Mouse (Mus musculus): Measurements from ENCODE around the gene Mgmt. TPM values are rescaled to one million over a fixed set of nuclear protein-coding genes. Genes with fewer than 3 reads are reported as not detected.

Mgmt gene
- polyA plus RNA-seq, 1 experiment from 2014 or later = 1.5 TPM

DNA sequence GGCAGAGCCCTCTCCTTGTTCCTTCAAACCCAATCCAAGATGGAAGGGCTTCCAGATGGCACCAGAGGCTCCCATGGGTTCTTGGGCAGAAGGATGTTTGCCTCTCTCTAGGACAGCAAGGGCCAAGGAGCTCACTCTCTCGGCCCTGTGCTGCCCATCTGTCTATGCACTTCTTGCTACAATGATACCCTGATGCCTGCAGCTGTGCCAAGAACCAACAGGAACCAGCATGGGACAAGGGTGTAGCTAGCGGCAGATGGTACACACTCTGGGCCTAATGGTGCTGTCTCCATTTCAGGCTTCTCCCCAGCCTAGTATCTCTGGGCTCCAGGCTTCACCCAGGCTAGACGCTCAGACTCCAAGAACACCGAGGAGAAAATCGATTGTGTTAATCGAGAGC lies 6.3 kb upstream of the Mgmt start:
- Histone ChIP-seq H3K4me2 (ENCODE audit: low read length) (no peak overlapping the region), H3K4me1 (ENCODE audit: control insufficient read depth, insufficient read depth, low read length) (no peaks in the 10 kb centered on the region), H3K27me3 (ENCODE audit: control insufficient read depth, insufficient read depth, low read length) (no peaks in the 10 kb centered on the region), H3K9ac (replicated peaks; ENCODE audit: low read length) (no peak overlapping the region), H3K9me3 (ENCODE audit: control insufficient read depth, low read length) (no peaks in the 10 kb centered on the region), H3K36me3 (ENCODE audit: control insufficient read depth, insufficient read depth, low read length) (no peaks in the 10 kb centered on the region), H3K4me3 (replicated peaks; ENCODE audit: low read depth, low read length) (no peak overlapping the region), H3K27ac (replicated peaks; ENCODE audit: low read depth, low read length) (no peak overlapping the region)
- ATAC-seq (ENCODE audit: low FRiP score, low TSS enrichment) (no peak), DNase-seq (no peak)
- 88% methylated on average over 6 of the region's 6 CpGs for WGBS

DNA sequence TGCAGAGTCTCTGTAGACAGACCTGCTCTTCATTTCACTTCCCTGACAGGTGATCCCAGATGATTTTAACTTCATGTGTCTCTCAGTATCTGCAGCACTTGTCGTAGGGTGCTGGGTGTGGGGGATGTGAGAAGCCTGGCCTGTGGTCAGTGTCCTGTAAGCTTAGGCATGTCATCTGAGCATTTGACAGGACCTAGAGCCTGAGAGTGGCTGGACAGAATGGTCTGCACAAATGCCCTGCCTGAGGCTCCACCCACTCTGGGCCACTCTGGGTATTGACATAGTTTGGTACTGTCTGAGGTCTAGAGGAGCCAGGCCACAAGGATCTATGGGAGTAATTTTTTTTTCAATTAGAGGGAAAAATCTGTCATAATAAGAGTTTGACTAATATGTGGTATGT lies 942 bp downstream of the Mgmt start:
- H3K4me3 ChIP-seq (replicated peaks; ENCODE audit: low read depth, low read length) = no peak overlapping the region
- ATAC-seq (ENCODE audit: low FRiP score, low TSS enrichment) (no peak), DNase-seq (no peak)
- peaks cover 7% of the 10 kb centered on the region; the same call in 1 of the 2 replicates for H3K4me1 ChIP-seq (ENCODE audit: control insufficient read depth, insufficient read depth, low read length)
- no peaks in the 10 kb centered on the region for H3K9me3 ChIP-seq (ENCODE audit: control insufficient read depth, low read length)
- H3K4me2 ChIP-seq (ENCODE audit: low read length) = no peak overlapping the region
- H3K27me3 ChIP-seq (ENCODE audit: control insufficient read depth, insufficient read depth, low read length) = no peaks in the 10 kb centered on the region
- H3K36me3 ChIP-seq (ENCODE audit: control insufficient read depth, insufficient read depth, low read length) = no peaks in the 10 kb centered on the region
- WGBS = 93% methylated on average over 1 of the region's 1 CpGs
- no peak overlapping the region for H3K9ac ChIP-seq (replicated peaks; ENCODE audit: low read length)
- H3K27ac ChIP-seq (replicated peaks; ENCODE audit: low read depth, low read length) = no peak overlapping the region

DNA sequence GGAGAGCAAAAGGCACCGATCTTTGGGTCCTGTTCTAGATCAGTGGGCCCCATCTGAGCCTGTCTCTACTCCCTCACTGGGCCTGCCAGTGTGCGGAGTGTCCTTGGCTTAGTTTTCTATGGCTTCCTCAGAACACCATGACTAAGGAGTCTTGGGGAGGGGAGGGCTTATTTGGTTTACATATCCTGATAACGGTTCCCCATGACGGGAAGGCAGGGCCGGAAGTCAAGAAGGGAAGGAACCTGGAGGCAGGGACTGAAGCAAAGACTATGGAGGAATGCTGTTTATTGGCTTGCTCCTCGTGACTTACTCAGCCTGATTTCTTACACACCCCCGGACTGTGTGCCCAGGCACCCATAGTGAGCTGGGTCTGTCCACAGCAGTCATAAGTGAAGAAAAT lies 1.4 kb downstream of the Mgmt start:
- Histone ChIP-seq H3K4me3 (replicated peaks; ENCODE audit: low read depth, low read length) (no peak overlapping the region), H3K9me3 (ENCODE audit: control insufficient read depth, low read length) (no peaks in the 10 kb centered on the region), H3K4me2 (ENCODE audit: low read length) (no peak overlapping the region), H3K4me1 (ENCODE audit: control insufficient read depth, insufficient read depth, low read length) (peaks cover 7% of the 10 kb centered on the region; the same call in 1 of the 2 replicates), H3K36me3 (ENCODE audit: control insufficient read depth, insufficient read depth, low read length) (no peaks in the 10 kb centered on the region), H3K27me3 (ENCODE audit: control insufficient read depth, insufficient read depth, low read length) (no peaks in the 10 kb centered on the region), H3K9ac (replicated peaks; ENCODE audit: low read length) (no peak overlapping the region), H3K27ac (replicated peaks; ENCODE audit: low read depth, low read length) (no peak overlapping the region)
- DNase-seq (no peak), ATAC-seq (ENCODE audit: low FRiP score, low TSS enrichment) (no peak)
- 95% methylated on average over 7 of the region's 7 CpGs for WGBS

- Histone ChIP-seq H3K9ac (replicated peaks; ENCODE audit: low read length) (no peak overlapping the region), H3K27ac (replicated peaks; ENCODE audit: low read depth, low read length) (no peak overlapping the region), H3K4me2 (ENCODE audit: low read length) (no peak overlapping the region), H3K4me3 (replicated peaks; ENCODE audit: low read depth, low read length) (no peak overlapping the region), H3K9me3 (ENCODE audit: control insufficient read depth, low read length) (no peaks in the 10 kb centered on the region), H3K27me3 (ENCODE audit: control insufficient read depth, insufficient read depth, low read length) (no peaks in the 10 kb centered on the region), H3K4me1 (ENCODE audit: control insufficient read depth, insufficient read depth, low read length) (peaks cover 7% of the 10 kb centered on the region; the same call in 1 of the 2 replicates), H3K36me3 (ENCODE audit: control insufficient read depth, insufficient read depth, low read length) (no peaks in the 10 kb centered on the region)
- 22% methylated on average over 1 of the region's 1 CpGs for WGBS
- no peak for DNase-seq
- ATAC-seq (ENCODE audit: low FRiP score, low TSS enrichment) = no peak
These were observed 3.1 kb downstream of the Mgmt start for GRCm38 (mm10) chr7:136897481-136897880.

DNA sequence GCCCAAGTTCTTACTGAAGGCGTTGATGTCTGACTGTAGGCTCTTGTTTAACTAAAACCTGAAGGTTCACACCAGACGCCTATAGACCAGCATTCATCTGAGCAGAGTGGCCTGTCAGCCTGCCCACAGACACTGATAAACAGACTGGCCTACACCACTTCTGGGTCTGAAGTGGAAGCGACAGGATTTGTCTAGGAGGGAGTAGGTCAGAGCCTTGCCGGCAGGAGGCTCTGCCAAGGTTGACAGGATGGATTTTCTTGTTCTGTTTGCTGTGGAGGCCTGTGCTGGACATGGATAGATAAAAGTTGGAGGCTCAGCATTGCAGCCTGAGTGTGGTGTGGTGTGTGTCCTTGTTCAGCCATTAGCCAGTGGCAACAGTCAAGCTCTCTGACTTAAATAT lies 3.6 kb downstream of the Mgmt start:
- Histone ChIP-seq H3K4me1 (ENCODE audit: control insufficient read depth, insufficient read depth, low read length) (peaks cover 7% of the 10 kb centered on the region; the same call in 1 of the 2 replicates), H3K9ac (replicated peaks; ENCODE audit: low read length) (no peak overlapping the region), H3K9me3 (ENCODE audit: control insufficient read depth, low read length) (no peaks in the 10 kb centered on the region), H3K4me3 (replicated peaks; ENCODE audit: low read depth, low read length) (no peak overlapping the region), H3K36me3 (ENCODE audit: control insufficient read depth, insufficient read depth, low read length) (no peaks in the 10 kb centered on the region), H3K27me3 (ENCODE audit: control insufficient read depth, insufficient read depth, low read length) (no peaks in the 10 kb centered on the region), H3K27ac (replicated peaks; ENCODE audit: low read depth, low read length) (no peak overlapping the region), H3K4me2 (ENCODE audit: low read length) (no peak overlapping the region)
- WGBS = 80% methylated on average over 4 of the region's 4 CpGs
- DNase-seq (no peak), ATAC-seq (ENCODE audit: low FRiP score, low TSS enrichment) (no peak)

DNA sequence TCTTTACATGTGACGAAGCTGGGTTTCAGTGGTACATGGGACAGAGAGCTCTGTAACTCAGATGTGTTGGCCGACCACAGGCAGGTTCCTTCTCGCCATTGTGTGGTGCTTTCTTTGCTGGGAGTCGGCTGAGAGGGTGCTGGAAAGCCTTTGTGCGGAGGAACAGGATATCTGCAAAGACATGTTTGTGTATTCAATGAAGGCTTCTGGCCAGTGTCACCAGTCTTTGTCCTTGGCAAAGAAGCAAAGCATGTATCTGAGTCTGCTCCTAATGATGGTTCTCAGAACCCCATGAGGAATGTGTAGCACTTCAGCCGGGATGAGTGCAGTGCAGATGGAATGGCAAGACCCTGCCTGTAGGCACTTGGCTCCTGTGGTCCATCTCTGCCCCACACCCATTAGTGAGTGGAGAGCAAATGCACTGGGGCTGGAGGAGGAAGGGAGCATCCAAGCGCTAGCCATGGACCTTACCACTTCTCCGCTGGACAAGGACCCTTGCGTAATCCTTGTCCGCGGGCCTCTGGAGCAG lies 14.3 kb downstream of the Mgmt start:
- Histone ChIP-seq H3K27ac (replicated peaks; ENCODE audit: low read depth, low read length) (no peak overlapping the region), H3K36me3 (ENCODE audit: control insufficient read depth, insufficient read depth, low read length) (no peaks in the 10 kb centered on the region), H3K9me3 (ENCODE audit: control insufficient read depth, low read length) (0 out of 2 replicates have a peak, but pooled peaks cover under 1% of the 10 kb centered on the region), H3K4me1 (ENCODE audit: control insufficient read depth, insufficient read depth, low read length) (no peaks in the 10 kb centered on the region), H3K27me3 (ENCODE audit: control insufficient read depth, insufficient read depth, low read length) (no peaks in the 10 kb centered on the region), H3K4me2 (ENCODE audit: low read length) (no peak overlapping the region), H3K4me3 (replicated peaks; ENCODE audit: low read depth, low read length) (no peak overlapping the region), H3K9ac (replicated peaks; ENCODE audit: low read length) (no peak overlapping the region)
- ATAC-seq (ENCODE audit: low FRiP score, low TSS enrichment) (no peak), DNase-seq (no peak)
- 91% methylated on average over 11 of the region's 11 CpGs for WGBS

DNA sequence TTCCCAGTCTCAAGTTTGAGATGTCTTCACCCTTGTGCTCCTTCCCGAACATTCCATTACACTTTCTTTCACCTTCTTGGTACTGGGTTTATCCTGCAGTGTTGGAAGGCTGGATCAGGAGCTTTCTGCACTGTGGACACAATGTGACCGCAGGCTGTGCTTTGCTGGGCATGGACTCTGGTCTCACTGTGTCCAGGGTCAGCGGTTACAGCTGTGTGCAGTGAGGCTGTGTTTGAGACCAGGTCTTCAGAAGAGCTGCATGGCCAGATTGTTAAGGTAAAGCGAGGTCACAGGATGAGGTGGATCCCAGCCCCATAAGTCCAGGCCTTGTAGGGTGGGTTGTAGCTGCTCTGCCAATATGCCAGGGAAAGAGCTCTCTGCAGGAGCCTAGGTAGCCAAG lies 18.5 kb downstream of the Mgmt start:
- no peak overlapping the region for H3K4me3 ChIP-seq (replicated peaks; ENCODE audit: low read depth, low read length)
- ATAC-seq (ENCODE audit: low FRiP score, low TSS enrichment) (no peak), DNase-seq (no peak)
- no peaks in the 10 kb centered on the region for H3K27me3 ChIP-seq (ENCODE audit: control insufficient read depth, insufficient read depth, low read length)
- H3K27ac ChIP-seq (replicated peaks; ENCODE audit: low read depth, low read length) = no peak overlapping the region
- no peaks in the 10 kb centered on the region for H3K9me3 ChIP-seq (ENCODE audit: control insufficient read depth, low read length)
- 93% methylated on average over 4 of the region's 4 CpGs for WGBS
- H3K4me2 ChIP-seq (ENCODE audit: low read length) = no peak overlapping the region
- no peak overlapping the region for H3K9ac ChIP-seq (replicated peaks; ENCODE audit: low read length)
- H3K36me3 ChIP-seq (ENCODE audit: control insufficient read depth, insufficient read depth, low read length) = no peaks in the 10 kb centered on the region
- no peaks in the 10 kb centered on the region for H3K4me1 ChIP-seq (ENCODE audit: control insufficient read depth, insufficient read depth, low read length)

DNA sequence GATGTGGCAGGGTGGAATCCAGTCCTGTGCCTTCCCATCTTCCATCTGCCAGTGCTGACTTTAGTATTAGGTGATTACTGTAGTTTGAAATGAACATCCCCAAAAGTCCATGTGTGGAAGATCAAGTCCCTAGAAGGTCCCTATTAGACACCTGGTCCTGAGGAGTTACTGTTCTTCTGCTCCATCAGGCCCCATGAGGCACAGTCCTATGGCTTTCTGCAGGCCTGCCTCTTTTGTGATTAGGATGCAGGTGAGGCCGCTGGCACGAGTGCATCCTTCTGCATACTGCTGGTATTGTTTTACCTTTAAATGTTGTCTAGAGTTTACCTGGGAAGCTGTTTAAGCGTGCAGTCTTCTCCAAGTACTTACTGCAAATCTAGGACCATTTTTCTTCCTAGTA lies 21.6 kb downstream of the Mgmt start:
- Histone ChIP-seq H3K9ac (replicated peaks; ENCODE audit: low read length) (no peak overlapping the region), H3K4me1 (ENCODE audit: control insufficient read depth, insufficient read depth, low read length) (no peaks in the 10 kb centered on the region), H3K4me3 (replicated peaks; ENCODE audit: low read depth, low read length) (no peak overlapping the region), H3K36me3 (ENCODE audit: control insufficient read depth, insufficient read depth, low read length) (no peaks in the 10 kb centered on the region), H3K27ac (replicated peaks; ENCODE audit: low read depth, low read length) (no peak overlapping the region), H3K4me2 (ENCODE audit: low read length) (no peak overlapping the region), H3K27me3 (ENCODE audit: control insufficient read depth, insufficient read depth, low read length) (no peaks in the 10 kb centered on the region), H3K9me3 (ENCODE audit: control insufficient read depth, low read length) (no peaks in the 10 kb centered on the region)
- ATAC-seq (ENCODE audit: low FRiP score, low TSS enrichment) (no peak), DNase-seq (no peak)
- 86% methylated on average over 3 of the region's 3 CpGs for WGBS

DNA sequence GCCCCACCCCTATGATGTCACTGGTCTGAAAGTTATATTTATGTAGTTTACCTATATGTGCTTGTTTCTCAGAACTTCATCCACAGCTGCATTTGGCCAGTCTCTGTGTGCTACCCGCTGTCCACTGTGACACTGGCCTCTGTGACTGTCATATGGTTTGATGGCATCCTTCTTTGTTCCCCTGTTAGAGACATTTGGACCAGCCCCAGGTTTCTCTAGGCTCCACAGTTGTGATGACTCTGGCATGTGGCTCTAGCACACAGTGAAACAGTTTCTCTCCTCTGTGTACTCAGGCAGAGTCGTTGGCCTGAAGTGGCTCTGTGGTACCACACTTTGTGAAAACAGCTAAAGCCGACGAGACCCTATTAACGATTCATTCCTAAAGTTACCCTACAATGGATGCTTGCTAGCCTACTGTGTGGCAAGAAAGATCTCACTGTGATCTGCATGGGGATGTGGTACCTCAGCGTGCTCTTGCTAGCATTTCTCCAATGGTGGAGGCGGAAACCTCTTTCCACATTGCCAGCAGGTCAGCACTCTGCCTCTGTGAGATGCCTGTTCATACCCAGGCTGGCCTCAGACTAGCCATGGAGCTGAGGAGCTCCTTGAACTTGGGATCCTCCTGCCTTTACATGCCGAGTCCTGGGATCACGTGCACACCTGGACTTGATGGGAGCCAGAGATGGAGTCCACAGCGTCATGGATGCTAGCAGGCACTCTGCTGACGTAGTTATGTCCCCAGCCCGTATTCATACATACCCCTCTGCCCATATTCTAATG lies 26.8 kb downstream of the Mgmt start:
- no peak for ATAC-seq (ENCODE audit: low FRiP score, low TSS enrichment)
- Histone ChIP-seq H3K27me3 (ENCODE audit: control insufficient read depth, insufficient read depth, low read length) (no peaks in the 10 kb centered on the region), H3K4me1 (ENCODE audit: control insufficient read depth, insufficient read depth, low read length) (peaks cover under 1% of the 10 kb centered on the region), H3K27ac (replicated peaks; ENCODE audit: low read depth, low read length) (no peak overlapping the region), H3K4me3 (replicated peaks; ENCODE audit: low read depth, low read length) (no peak overlapping the region), H3K36me3 (ENCODE audit: control insufficient read depth, insufficient read depth, low read length) (no peaks in the 10 kb centered on the region), H3K4me2 (ENCODE audit: low read length) (no peak overlapping the region), H3K9ac (replicated peaks; ENCODE audit: low read length) (no peak overlapping the region), H3K9me3 (ENCODE audit: control insufficient read depth, low read length) (no peaks in the 10 kb centered on the region)
- DNase-seq = no peak
- WGBS = 93% methylated on average over 12 of the region's 12 CpGs
